Mouse (Mus musculus): ENCODE measurements at regions not wholly inside any gene's neighbourhood (a gene's known extent, or its start where the extent isn't known, plus 50 kb on each side); places are given as distances from the start of the nearest gene placed in this dataset.

GRCm38 (mm10) chr17:4778161-4778560 lies 216.0 kb upstream of the Arid1b start:
- ATAC-seq (ENCODE audit: low FRiP score, low TSS enrichment): peak; percentile 71
- H3K4me2 ChIP-seq (replicated peaks; ENCODE audit: low read depth): no peak overlapping the region

GRCm38 (mm10) chr17:4779017-4779416 lies 215.1 kb upstream of the Arid1b start:
- ATAC-seq (ENCODE audit: low FRiP score, low TSS enrichment): no peak; the same call in 1 of the 2 replicates

More at GRCm38 (mm10) chr17:4778161-4778560, 216.0 kb upstream of the Arid1b start:
- H3K9me3 ChIP-seq (ENCODE audit: control insufficient read depth, low read length): no peaks in the 10 kb centered on the region
- 2% methylated on average over 14 of the region's 14 CpGs for WGBS
- H3K36me3 ChIP-seq (ENCODE audit: control insufficient read depth, insufficient read depth, low read length): no peaks in the 10 kb centered on the region
- H3K4me3 ChIP-seq (ENCODE audit: low read depth, low read length): no peak overlapping the region
- peak; percentile 95 for TF ChIP-seq CTCF (IDR thresholded peaks at IDR 0.05; ENCODE audit: low read depth)
- no peak for TF ChIP-seq EP300 (optimal IDR thresholded peaks at IDR 0.05)
- H3K9ac ChIP-seq (ENCODE audit: low read length): no peak overlapping the region
- H3K27me3 ChIP-seq (ENCODE audit: control insufficient read depth, insufficient read depth, low read length): no peaks in the 10 kb centered on the region
- peak; percentile 76 for DNase-seq (ENCODE audit: low spot score)
- H3K4me1 ChIP-seq (replicated peaks; ENCODE audit: control insufficient read depth, insufficient read depth): no peaks in the 10 kb centered on the region
- H3K27ac ChIP-seq (replicated peaks): no peak overlapping the region

GRCm38 (mm10) chr17:4781586-4781985 lies 212.5 kb upstream of the Arid1b start:
- 91% methylated on average over 3 of the region's 3 CpGs for WGBS
- H3K9ac ChIP-seq (ENCODE audit: low read length): no peak overlapping the region
- no peaks in the 10 kb centered on the region for H3K27me3 ChIP-seq (ENCODE audit: control insufficient read depth, insufficient read depth, low read length)
- ATAC-seq (ENCODE audit: low FRiP score, low TSS enrichment) (no peak), DNase-seq (ENCODE audit: low spot score) (no peak)
- H3K9me3 ChIP-seq (ENCODE audit: control insufficient read depth, low read length): no peaks in the 10 kb centered on the region
- 0 out of 2 replicates have a peak, but pooled peaks cover 2% of the 10 kb centered on the region for H3K4me1 ChIP-seq (replicated peaks; ENCODE audit: control insufficient read depth, insufficient read depth)
- no peak overlapping the region for H3K4me3 ChIP-seq (ENCODE audit: low read depth, low read length)
- no peak overlapping the region for H3K27ac ChIP-seq (replicated peaks)
- no peaks in the 10 kb centered on the region for H3K36me3 ChIP-seq (ENCODE audit: control insufficient read depth, insufficient read depth, low read length)
- no peak overlapping the region for H3K4me2 ChIP-seq (replicated peaks; ENCODE audit: low read depth)
- no peak for TF ChIP-seq EP300 (optimal IDR thresholded peaks at IDR 0.05)
- no peak for TF ChIP-seq CTCF (IDR thresholded peaks at IDR 0.05; ENCODE audit: low read depth)

More at GRCm38 (mm10) chr17:4779017-4779416, 215.1 kb upstream of the Arid1b start:
- 75% methylated on average over 10 of the region's 10 CpGs for WGBS
- no peaks in the 10 kb centered on the region for H3K27me3 ChIP-seq (ENCODE audit: control insufficient read depth, insufficient read depth, low read length)
- no peak overlapping the region for H3K4me3 ChIP-seq (ENCODE audit: low read depth, low read length)
- DNase-seq (ENCODE audit: low spot score): no peak
- H3K27ac ChIP-seq (replicated peaks): no peak overlapping the region
- H3K9me3 ChIP-seq (ENCODE audit: control insufficient read depth, low read length): no peaks in the 10 kb centered on the region
- H3K9ac ChIP-seq (ENCODE audit: low read length): no peak overlapping the region
- TF ChIP-seq EP300 (optimal IDR thresholded peaks at IDR 0.05) (no peak), CTCF (IDR thresholded peaks at IDR 0.05; ENCODE audit: low read depth) (no peak)
- H3K4me2 ChIP-seq (replicated peaks; ENCODE audit: low read depth): no peak overlapping the region
- H3K36me3 ChIP-seq (ENCODE audit: control insufficient read depth, insufficient read depth, low read length): no peaks in the 10 kb centered on the region
- no peaks in the 10 kb centered on the region for H3K4me1 ChIP-seq (replicated peaks; ENCODE audit: control insufficient read depth, insufficient read depth)

GRCm38 (mm10) chr17:4784296-4784695 lies 209.8 kb upstream of the Arid1b start:
- ATAC-seq (ENCODE audit: low FRiP score, low TSS enrichment): no peak
- Histone ChIP-seq H3K9ac (ENCODE audit: low read length) (no peak overlapping the region), H3K4me3 (ENCODE audit: low read depth, low read length) (no peak overlapping the region), H3K36me3 (ENCODE audit: control insufficient read depth, insufficient read depth, low read length) (no peaks in the 10 kb centered on the region), H3K27ac (replicated peaks) (no peak overlapping the region), H3K27me3 (ENCODE audit: control insufficient read depth, insufficient read depth, low read length) (no peaks in the 10 kb centered on the region), H3K9me3 (ENCODE audit: control insufficient read depth, low read length) (no peaks in the 10 kb centered on the region), H3K4me1 (replicated peaks; ENCODE audit: control insufficient read depth, insufficient read depth) (0 out of 2 replicates have a peak, but pooled peaks cover 2% of the 10 kb centered on the region), H3K4me2 (replicated peaks; ENCODE audit: low read depth) (no peak overlapping the region)
- TF ChIP-seq EP300 (optimal IDR thresholded peaks at IDR 0.05): no peak
- TF ChIP-seq CTCF (IDR thresholded peaks at IDR 0.05; ENCODE audit: low read depth): no peak
- WGBS: 88% methylated on average over 5 of the region's 5 CpGs
- DNase-seq (ENCODE audit: low spot score): no peak

GRCm38 (mm10) chr17:4785281-4785839 lies 208.8 kb upstream of the Arid1b start:
- no peaks in the 10 kb centered on the region for H3K9me3 ChIP-seq (ENCODE audit: control insufficient read depth, low read length)
- no peaks in the 10 kb centered on the region for H3K36me3 ChIP-seq (ENCODE audit: control insufficient read depth, insufficient read depth, low read length)
- no peak overlapping the region for H3K4me2 ChIP-seq (replicated peaks; ENCODE audit: low read depth)
- no peak overlapping the region for H3K4me3 ChIP-seq (ENCODE audit: low read depth, low read length)
- H3K9ac ChIP-seq (ENCODE audit: low read length): no peak overlapping the region
- 0 out of 2 replicates have a peak, but pooled peaks cover 2% of the 10 kb centered on the region for H3K4me1 ChIP-seq (replicated peaks; ENCODE audit: control insufficient read depth, insufficient read depth)
- DNase-seq (ENCODE audit: low spot score) (peak; percentile 66), ATAC-seq (ENCODE audit: low FRiP score, low TSS enrichment) (peak; percentile 94)
- TF ChIP-seq EP300 (optimal IDR thresholded peaks at IDR 0.05): no peak
- no peak for TF ChIP-seq CTCF (IDR thresholded peaks at IDR 0.05; ENCODE audit: low read depth)
- 38% methylated on average over 6 of the region's 6 CpGs for WGBS
- H3K27me3 ChIP-seq (ENCODE audit: control insufficient read depth, insufficient read depth, low read length): no peaks in the 10 kb centered on the region
- H3K27ac ChIP-seq (replicated peaks): no peak overlapping the region

GRCm38 (mm10) chr17:4786524-4786923 lies 207.6 kb upstream of the Arid1b start:
- H3K4me3 ChIP-seq (ENCODE audit: low read depth, low read length): no peak overlapping the region
- no peak overlapping the region for H3K27ac ChIP-seq (replicated peaks)
- H3K36me3 ChIP-seq (ENCODE audit: control insufficient read depth, insufficient read depth, low read length): no peaks in the 10 kb centered on the region
- 0 out of 2 replicates have a peak, but pooled peaks cover 2% of the 10 kb centered on the region for H3K4me1 ChIP-seq (replicated peaks; ENCODE audit: control insufficient read depth, insufficient read depth)
- ATAC-seq (ENCODE audit: low FRiP score, low TSS enrichment): no peak
- H3K9ac ChIP-seq (ENCODE audit: low read length): no peak overlapping the region
- no peaks in the 10 kb centered on the region for H3K9me3 ChIP-seq (ENCODE audit: control insufficient read depth, low read length)
- no peaks in the 10 kb centered on the region for H3K27me3 ChIP-seq (ENCODE audit: control insufficient read depth, insufficient read depth, low read length)
- no peak for DNase-seq (ENCODE audit: low spot score)
- TF ChIP-seq EP300 (optimal IDR thresholded peaks at IDR 0.05): no peak
- no peak for TF ChIP-seq CTCF (IDR thresholded peaks at IDR 0.05; ENCODE audit: low read depth)
- no peak overlapping the region for H3K4me2 ChIP-seq (replicated peaks; ENCODE audit: low read depth)
